Mouse (Mus musculus): ENCODE results near the gene Shisa2.
"Not testable (repeated sequence)": the region's sequence is repeated elsewhere in the genome, so short reads cannot be mapped to it uniquely, and the experiment has no call there.

The Shisa2 gene

DNA sequence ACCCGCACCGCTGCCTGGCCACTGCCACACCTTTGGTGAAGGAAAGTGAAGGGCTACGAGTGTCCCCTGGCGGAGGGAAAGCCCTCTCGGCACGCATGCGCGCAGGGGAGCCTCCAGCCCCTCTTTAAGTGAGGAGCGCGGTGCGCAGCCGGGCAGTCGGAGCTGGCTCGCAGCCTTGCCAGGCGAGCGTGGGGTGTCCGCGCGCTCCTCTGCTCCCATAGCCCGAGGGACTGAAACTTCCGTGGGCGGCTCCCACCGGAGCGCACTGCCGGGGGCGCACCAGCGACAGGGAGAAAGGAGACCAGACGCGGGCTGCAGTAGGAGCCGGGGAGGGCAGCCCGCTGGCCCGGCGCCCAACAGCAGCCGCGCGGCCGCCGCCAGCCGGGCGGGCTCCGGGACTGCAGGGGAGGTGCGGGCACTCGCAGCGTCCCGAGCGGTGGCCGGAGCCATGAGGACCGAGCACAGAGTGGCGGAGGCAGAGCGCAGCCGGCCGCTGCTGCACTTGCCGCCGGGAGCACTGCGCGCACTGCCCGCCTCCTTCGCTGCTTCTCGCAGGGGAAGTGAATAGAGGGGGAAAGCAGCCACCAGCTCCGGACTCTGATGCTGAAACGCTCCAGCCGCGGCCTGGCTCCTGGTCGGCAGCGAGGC, at the start of gene Shisa2:
TSS of gene Shisa2 (plus strand) at position 151 of the 648 bp plus-strand sequence.
- DNase-seq (ENCODE audit: low spot score in 2 of 2), result peak; percentile 55 to 56

DNA sequence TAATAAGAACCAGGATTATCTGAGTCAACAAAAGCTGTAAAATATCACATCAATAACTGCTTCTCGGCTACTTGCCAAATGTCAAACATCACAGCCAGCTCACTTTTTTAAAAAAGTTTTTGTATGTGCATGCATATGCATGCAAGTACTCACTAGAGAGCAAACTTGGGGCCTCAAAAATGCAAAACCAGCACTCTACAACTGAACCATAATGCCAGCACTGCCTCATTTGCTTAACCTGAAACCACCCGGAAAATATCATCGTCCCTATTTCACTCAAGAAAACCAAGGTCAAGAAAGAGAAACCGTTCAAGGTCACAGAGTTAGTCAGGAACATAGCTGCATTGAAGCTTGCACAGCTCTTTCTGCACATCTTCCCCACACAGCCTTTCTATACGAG, 48.7 kb upstream of the Shisa2 start:
- no peak for DNase-seq (ENCODE audit: low spot score in 2 of 2)

DNA sequence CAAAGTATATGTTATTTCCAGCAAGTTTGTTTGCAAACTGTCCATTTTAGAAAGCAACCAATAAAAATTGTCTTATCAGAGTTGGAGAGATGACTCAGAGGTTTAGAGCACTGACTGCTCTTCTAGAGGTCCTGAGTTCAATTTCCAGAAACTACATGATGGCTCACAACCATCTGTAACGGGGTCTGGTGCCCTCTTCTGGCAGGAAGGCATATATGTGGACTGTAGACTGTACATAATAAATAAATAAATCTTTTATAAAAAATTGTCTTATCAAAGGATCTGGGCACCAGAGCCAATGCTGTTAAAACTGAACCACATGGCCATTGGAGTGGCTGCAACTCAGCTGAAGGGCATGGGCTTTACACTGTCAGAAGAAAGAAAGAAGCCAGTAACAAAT, 34.5 kb upstream of the Shisa2 start:
- DNase-seq (ENCODE audit: low spot score in 2 of 2), result no peak

DNA sequence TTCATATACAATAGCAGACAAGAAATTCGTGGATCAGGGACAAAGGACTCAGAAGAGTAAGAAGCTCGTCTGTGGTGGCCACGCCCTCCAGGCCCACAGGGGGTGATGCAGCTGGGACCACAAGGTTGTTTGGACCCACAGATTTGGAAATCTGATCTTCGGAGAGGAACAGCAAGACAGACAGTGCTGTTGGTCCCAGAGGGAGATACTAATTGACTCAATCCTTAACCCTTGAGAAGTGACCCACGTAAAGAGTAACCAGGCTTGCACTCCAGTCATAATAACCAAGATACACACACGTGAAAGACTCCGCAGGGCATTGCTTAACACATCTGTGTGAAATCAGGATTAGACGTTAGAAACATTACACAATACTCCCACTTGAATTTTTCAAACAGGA, 33.2 kb upstream of the Shisa2 start:
- DNase-seq (ENCODE audit: low spot score in 2 of 2), result no peak

DNA sequence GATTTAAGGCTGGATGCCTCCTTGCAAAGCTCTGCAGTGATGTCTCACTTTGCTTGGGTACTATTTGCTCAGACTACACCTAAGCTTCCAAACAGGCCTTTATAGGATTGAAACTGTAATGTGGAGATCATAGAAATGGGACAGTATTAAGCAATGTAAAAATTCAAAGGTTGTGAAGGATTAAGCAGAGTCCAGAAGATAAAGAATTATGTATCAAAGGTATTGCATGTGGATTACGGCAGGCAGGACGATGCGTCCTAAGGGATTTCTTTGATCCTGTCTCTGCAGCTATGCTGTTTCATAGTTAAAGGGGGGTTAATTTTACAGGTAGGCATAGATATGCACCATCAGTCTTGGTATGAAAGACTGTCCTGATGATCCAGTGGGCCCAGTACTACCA, 32.5 kb upstream of the Shisa2 start:
- no peak for DNase-seq (ENCODE audit: low spot score in 2 of 2)

DNA sequence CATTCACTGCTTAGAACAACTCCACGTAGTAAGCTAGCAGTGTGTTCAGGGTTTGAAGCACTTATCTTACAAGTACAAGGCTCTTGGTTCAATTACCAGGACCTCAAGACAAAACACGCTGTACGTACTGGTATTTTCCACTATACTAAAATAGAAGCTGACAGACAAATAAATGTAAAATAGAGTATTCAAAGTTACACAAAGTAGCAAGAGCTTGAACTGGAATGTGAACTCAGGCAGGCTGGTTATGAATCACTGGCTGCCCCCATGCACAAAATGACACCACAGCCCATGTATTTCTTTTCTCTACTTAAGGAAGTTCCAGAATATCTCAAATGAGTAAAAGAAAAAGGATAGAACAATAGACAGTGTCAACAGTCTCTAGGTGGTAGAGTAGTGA, 30.1 kb upstream of the Shisa2 start:
- DNase-seq (ENCODE audit: low spot score in 2 of 2), result no peak

DNA sequence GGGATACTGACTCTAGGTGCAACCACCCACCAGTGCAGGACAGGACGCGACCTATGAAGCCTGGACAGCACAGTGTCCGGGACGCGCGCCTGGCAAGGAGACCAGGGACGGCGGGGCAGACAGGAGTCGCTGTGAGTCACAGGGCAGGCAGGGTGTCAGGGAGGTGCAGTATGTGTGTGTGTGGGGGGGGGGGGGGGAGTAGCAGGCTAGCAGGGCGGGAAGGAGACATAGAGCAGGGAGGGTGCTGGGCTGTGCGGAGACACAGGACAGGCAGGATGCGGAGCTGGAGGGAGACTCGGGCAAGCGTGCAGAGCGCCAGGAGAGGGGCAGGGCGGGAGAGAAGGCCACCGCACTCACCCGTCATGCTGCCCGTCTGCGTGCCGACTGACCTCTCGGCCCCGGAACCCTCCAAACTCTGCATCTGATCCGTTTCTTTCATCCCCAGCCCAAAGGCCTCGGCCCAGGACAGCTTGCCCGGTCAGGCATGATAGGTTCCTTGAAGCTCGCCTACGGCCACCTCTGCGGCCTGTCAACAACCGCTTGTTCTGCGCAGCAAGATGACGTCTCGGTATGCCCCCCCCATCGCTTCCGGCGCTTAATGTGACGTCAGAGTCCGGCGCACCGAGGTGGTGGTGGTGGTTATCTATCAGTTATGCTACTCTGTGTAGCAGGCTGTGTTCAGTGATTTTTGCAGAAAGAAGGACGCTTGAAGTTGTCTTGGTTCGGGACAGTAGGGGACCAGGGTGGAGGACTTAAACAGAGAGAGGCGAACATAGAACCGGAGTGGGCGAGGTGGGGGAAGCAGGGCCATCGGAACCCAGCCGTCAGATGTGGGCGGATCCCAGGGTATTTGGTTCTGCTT, 27.5 kb upstream of the Shisa2 start, which contains the start of gene Cdadc1:
TSS of gene Cdadc1 (minus strand) at position 562 of the 862 bp plus-strand sequence.
- DNase-seq (ENCODE audit: low spot score in 2 of 2), result peak; percentile 93 to 97

DNA sequence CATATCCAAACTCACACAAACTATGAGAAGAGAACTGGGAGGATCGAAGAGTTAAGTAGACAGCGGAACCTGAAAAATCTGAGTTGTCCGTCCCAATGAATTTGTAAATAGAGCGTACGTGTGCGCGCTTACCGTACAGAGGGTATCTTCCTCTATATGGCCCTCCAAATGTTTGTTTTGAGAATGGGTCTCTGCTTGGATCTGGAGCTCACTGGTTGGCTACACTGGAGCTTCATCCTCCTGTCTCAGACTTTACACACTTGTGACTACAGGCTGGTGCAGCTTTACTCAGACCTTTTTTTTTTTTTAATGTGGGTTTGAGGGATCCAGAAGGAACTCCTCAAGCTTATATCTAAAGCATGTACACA, 26.9 kb upstream of the Shisa2 start:
- no peak for DNase-seq (ENCODE audit: low spot score in 2 of 2)

DNA sequence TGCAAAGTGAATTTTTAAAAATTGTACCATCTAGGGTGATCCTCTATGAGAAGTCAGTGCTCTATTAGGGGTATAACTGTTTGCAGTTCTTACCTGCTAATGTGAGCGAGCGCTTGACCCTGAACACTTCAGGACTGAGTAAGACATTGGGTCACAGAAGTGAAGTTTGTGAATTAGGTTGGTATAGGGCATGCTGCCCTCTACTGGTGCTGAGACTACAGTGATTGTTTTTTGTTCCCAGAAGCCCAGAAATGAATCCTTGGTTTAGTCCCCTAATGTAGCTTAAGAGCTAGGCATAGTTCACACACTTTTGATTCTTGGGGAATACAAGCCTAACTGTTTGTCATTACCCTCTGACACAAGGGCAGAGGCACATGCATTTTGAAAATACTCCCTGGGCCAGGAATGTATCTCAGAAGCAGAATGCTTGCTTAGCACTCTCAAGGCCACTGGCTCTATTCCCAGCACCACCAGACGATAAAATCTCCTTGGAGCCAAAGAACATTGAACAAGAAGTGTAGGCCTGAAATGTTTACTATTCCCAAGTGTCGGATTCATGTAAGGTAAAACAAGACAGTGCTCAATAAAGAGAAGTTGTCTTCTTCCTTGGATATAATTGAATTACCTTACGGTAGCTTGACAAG, 21.0 kb upstream of the Shisa2 start:
- DNase-seq (ENCODE audit: low spot score in 2 of 2), result peak in 1 of 2 experiments; percentile 18

DNA sequence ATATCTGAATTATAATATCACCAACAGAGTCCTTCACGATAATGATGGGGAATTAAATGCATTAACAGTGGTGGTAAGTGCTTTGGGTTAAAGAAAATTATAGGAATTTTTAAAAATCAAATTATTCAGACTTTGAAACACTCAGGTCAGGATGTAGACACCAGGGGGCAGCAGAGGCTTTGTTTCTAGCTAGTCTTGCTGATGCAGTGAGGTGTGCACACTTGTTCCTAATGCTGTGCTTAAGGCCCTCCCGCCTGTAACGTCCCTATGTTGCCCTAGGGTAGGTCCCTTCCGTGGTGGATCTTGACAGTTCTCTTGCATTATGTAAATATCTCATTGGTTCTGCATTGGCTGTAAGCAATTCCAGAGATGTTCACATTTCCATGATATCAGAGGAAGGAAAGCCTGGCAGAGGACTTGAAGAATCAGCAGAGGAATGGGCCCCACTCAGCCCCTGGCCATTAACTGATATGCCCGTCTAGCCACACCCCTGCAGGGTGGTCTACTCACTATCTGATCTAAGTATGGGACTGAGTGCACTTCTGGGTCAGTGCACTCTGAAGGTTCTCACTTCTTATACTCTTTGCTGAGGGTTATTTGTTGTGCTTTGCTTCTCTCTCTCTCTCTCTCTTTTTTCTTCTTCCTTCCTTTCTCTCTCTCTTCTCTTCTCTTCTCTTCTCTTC, 19.3 kb upstream of the Shisa2 start:
- peak in 1 of 2 experiments; percentile 49 for DNase-seq (ENCODE audit: low spot score in 2 of 2)

DNA sequence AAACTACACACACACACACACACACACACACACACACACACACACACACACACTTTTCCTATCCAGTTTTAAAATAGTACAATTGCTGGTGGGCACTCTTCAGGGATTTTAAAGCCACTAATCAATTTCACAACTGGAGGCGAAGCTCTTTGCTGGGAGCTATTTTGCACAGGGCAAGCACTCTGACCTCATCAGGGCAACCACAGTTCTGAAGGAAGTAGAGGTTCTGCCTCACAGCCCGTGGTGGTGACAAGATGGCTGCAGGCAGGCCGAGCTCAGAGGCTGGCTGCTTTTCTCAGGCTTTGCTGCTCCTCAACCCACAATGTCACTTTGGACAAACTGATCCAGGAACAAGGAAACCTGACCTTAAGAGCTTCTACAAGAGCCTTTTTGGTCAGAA, 18.1 kb upstream of the Shisa2 start:
- no peak for DNase-seq (ENCODE audit: low spot score in 2 of 2)

DNA sequence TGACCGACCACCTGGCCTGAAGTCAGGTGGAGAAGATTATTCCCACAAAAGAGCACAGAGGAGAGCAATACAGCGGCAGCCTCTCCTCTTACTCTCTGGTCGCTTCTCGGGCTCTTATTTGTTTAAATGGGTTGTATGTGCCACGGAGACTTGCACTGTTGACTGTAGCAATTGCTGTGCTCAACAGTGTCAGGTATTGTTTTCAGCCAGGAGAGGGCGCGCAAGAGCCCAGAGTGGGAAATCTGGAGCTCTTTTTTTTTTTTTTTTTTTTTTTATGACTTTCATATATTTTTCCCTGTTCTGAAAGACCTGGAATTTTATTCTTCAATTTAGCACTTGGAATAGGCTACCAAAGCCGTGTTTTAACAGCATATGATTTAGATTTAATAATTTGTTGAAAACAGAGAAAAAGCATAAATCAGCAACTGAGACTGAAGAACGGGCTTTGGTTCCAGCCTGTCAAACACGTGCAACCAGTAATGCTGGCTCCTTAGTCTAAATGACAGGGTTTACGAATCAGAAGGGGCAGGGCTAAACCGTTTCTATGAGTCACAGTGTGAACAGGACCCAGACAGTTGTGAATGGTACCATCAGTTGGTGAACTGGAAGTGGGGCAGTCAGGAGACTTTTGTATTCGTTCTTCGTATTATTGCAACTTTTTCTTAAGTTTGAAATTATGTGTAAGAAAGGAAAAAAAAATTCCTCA, 12.0 kb upstream of the Shisa2 start:
- DNase-seq (ENCODE audit: low spot score in 2 of 2), result peak in 1 of 2 experiments; percentile 51

DNA sequence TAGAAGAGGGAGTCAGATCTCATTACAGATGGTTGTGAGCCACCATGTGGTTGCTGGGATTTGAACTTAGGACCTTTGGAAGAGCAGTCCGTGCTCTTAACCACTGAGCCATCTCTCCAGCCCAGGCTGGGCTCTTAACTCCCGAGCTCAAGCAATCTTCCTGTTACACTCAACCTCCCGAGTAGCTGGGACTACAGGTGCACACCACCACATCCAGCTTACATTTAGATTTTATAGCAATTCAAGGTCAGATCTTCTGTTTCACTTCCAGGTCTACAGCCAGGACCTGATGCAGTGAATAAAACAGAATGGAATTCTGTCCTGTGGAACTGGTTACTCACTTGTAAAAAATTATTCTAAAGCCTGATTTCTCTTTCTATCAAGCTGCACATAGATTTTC, 11.0 kb upstream of the Shisa2 start:
- DNase-seq (ENCODE audit: low spot score in 2 of 2), result not testable (repeated sequence)

DNA sequence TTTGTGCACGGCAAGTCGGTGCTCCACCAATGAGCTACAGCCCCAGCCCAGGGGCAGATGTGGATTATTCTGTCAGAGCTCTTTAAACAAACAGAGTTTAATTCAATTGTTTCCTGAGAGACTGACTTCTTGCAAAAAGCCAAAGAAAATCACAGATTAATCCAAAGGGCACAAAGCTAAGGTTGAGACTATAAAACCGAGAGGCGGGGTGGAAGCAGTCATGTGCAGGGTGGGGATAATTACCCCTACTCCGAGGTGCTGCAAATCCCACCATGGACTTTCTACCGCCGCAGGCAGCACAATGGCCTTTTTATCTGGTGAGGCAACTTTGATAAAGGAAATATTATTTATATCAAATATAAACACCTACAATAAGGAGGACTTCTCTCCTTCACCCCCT, 8.3 kb upstream of the Shisa2 start:
- no peak for DNase-seq (ENCODE audit: low spot score in 2 of 2)

DNA sequence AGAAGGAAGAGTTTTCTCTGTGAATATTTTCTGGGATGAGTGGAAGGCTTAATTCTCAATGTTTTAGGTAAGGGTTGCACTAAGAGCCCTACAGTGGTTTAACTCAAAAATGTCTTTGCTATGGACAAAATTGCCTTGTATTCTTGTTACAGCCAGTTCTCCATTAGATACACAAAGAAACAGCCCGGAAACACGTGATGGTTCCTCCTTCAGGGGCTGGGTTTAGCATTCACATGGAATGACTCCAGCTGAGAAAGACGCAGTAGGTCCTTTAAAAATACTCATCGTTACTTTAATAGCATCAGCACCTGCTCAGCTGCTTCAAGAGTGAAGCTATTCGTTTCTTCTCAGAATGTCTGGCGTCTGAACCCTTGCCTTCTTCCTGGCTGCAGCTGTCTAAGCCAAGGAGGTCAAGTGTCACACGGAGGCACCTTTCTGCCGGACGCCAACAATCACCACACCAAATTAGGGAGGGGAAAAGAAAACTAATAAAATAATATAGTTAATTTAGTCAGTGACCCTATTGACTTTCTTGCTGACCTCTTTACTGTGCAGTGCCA, 702 bp upstream of the Shisa2 start:
- DNase-seq (ENCODE audit: low spot score in 2 of 2), result no peak

DNA sequence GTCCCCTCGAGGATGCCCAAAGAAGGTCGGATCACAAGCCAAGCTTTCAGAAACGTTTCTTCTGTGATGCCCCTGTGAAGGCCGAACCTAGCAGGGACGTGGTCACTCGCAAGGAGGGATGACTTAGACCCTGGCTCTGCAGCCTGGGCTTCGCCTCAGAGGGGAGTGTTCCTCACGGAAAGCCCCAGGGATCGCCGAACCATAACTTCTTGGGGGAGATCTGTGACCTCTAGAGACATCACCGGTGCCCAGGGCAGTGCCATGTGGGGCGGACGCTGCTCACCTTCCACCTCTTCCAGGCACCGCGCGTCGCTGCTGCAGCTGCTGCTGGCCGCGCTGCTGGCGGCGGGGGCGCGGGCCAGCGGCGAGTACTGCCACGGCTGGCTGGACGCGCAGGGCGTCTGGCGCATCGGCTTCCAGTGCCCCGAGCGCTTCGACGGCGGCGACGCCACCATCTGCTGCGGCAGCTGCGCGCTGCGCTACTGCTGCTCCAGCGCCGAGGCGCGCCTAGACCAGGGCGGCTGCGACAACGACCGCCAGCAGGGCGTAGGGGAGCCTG, 777 bp downstream of the Shisa2 start:
- no peak for DNase-seq (ENCODE audit: low spot score in 2 of 2)

DNA sequence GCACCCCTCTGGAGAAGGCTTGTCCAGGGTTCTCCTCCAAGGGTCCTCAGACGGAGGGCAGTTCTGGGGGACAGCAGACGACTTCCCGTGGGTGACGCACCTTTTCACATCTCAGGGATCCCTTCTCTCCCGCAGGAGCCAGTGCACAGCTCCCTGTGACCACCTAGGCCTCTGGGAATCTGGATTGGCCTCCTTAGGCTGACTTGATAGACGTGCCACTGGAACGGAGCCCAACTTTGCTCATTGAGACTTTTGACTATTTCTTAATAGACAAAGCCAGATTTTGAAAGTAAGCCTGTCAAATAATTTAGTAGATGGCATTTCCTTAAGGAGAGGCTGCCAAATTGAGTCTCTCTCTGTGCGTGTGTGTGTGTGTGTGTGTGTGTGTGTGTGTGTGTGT, 1.6 kb downstream of the Shisa2 start:
- no peak for DNase-seq (ENCODE audit: low spot score in 2 of 2)

DNA sequence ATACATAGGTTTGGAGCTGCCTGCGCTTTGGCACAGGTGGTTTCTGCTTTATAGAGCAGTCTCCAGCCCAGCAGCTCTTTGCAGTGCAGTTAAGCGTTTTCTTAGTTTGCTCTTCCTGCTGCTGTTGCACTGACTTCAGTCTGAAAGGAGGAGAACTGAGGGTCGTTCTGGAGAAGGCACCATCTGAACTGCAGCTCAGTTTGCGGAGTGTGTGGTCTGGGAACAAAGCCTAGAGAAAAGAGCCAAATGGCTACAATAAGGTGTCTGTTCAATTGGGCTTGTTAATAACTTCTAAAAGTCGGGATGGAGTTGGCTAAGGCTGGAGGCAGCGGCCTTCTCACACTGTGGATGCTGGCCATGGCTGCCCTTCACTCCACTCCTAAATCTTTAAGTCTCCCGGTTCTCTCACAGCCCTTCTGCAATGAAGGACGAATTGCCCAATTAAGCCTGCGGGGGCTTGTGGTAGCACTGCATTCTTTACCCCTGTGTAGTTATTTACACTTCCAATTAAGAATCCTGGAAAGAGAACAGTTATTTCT, 2.1 kb downstream of the Shisa2 start:
- no peak for DNase-seq (ENCODE audit: low spot score in 2 of 2)

DNA sequence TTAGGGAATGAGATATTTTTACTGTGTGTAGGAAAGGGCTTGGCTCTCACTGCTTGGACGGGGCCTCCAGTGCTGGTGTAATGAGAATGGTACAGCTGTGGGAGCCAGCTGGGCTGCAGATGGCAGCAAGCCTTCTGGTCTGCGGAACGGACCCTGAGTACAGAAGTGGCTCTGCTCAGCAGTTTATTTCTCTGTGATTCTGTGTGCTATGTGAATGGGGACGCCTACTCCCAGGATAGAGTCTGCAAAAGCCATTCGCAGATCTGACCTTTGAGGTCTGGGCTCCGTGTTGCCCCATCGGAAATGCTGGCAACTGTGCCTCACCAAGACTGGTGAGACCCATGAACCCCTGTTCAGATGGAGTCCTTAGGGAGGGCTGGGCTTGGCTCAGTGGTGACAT, 2.7 kb downstream of the Shisa2 start:
- DNase-seq (ENCODE audit: low spot score in 2 of 2), result peak in 1 of 2 experiments; percentile 27

DNA sequence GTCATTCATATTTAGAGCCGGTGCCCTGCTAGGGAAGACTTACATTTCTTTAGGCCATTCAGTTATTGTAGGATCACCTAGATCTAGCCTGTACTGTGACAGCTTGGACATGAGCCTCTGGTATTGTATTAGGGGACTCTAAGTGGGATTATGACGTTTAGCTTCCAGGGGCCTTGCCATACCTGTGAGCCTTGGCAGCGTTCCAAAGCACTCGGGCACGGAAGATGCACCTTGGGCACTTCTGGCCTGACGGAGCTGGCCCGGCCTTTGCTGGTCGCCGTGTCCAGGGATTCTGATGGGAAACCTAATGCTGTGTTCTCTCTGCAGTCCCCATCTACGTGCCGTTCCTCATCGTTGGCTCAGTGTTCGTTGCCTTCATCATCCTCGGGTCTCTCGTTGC, 4.2 kb downstream of the Shisa2 start:
- no peak for DNase-seq (ENCODE audit: low spot score in 2 of 2)

DNA sequence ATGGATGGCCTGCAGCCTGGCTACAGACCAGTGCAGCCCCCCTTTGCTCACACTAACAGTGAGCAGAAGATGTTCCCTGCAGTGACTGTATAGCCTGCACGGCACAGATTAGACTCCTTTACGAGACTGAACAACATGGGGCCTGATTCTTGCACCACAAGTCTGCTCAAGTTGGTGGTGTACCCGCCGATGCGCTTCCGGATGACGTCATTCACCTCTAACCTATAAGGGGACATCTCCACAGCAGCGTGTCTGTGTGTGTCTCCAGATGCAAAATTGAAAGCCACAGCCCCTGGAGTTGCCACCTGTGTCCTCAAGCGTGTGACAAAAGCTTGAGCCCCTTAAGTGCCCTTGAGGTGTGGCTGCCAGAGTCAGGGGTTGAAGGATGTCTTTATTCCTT, 5.0 kb downstream of the Shisa2 start:
- DNase-seq (ENCODE audit: low spot score in 2 of 2), result no peak

All from frontal cortex, postnatal 14 days (tissue).